Mouse (Mus musculus) thymus, adult 2 months (tissue): ENCODE data around the gene Pdzd7. TPM values are rescaled to one million over a fixed set of nuclear protein-coding genes. Genes with fewer than 3 reads are reported as not detected.

Experiments
- DNase-seq: peaks from one replicate; pipeline ENCODE4 v3.0.0; 2021
- H3K27ac ChIP-seq: fragments of 200-500 bp; 2 replicates; pipeline ENCODE4 v1.5.1; 2012; ENCODE audit warnings: low read length, control low read depth; ENCODE audit not compliant: control insufficient read depth, insufficient read depth
- H3K27me3 ChIP-seq: fragments of 200-500 bp; 2 replicates; pipeline ENCODE4 v1.6.1; 2012; ENCODE audit warnings: mild to moderate bottlenecking, low read length, moderate library complexity, mixed read lengths; ENCODE audit not compliant: control insufficient read depth, insufficient read depth
- H3K36me3 ChIP-seq: fragments of 200-500 bp; 2 replicates; pipeline ENCODE4 v1.6.1; 2012; ENCODE audit warnings: mild to moderate bottlenecking, low read length, moderate library complexity; ENCODE audit not compliant: control insufficient read depth, insufficient read depth
- H3K4me1 ChIP-seq: fragments of 200-500 bp; replicated peaks from 2 replicates; pipeline ENCODE4 v1.6.1; 2012; ENCODE audit warnings: low read length; ENCODE audit not compliant: control insufficient read depth, insufficient read depth
- H3K4me3 ChIP-seq: fragments of 200-500 bp; 2 replicates; pipeline ENCODE4 v1.5.1; 2012; ENCODE audit warnings: mild to moderate bottlenecking, low read length, control low read depth, moderate library complexity; ENCODE audit not compliant: control insufficient read depth, insufficient read depth
- CTCF ChIP-seq: fragments of 200-500 bp; IDR thresholded peaks from 2 replicates; pipeline ENCODE4 v1.5.1; 2012; ENCODE audit warnings: mild to moderate bottlenecking, control low read depth, low read length, moderate library complexity, borderline replicate concordance; ENCODE audit not compliant: control insufficient read depth, poor library complexity, insufficient read depth; ENCODE audit errors: extremely low read depth
- POLR2A ChIP-seq: fragments of 200-500 bp; IDR thresholded peaks from 2 replicates; pipeline ENCODE4 v1.6.1; 2012; ENCODE audit warnings: mild to moderate bottlenecking, low read length, control low read depth, moderate library complexity; ENCODE audit not compliant: control insufficient read depth, poor library complexity, insufficient read depth; ENCODE audit errors: extremely low read depth
- WGBS: fragments of 180-500 bp; shearing (Covaris S2); methylation state at CpG from one replicate; pipeline ENCODE4 v1.1.7; 2018; 5-methylcytosine and 5-hydroxymethylcytosine counted together
- polyA plus RNA-seq: library from polyadenylated mRNA; depleted of rRNA; stranded (reverse); fragments of >200 nt; gene quantifications from 2 replicates; pipeline ENCODE4 v1.2.3, GENCODE M21; 2012

Pdzd7 gene
- polyA plus RNA-seq, 1 experiment = 0.47 TPM

DNA sequence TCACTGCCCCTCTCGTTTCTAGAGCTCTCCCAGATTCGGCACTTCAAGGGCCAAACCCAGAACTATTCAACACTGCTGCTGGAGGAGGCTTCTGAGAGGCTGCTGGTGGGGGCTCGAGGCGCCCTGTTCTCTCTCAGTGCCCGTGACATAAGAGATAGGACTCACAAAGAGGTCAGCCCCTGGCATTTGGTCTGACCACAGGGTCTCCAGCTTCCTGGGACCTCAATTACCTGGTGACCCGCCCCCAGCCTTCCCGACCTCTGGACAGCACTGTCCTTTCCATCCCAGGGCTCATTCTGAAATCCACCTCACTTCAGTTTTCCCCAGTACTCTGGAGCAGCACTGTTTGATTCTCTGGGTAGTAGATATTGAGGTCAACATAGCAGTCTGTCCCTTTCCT, 52.8 kb downstream of the Pdzd7 start:
- no peak for DNase-seq
- peak overlapping the region; percentile 43 for H3K4me3 ChIP-seq
- TF ChIP-seq CTCF (no peak), POLR2A (no peak)
- H3K27me3 ChIP-seq = peaks cover 2% of the 10 kb centered on the region; the same call in 1 of the 2 replicates
- H3K4me1 ChIP-seq = peaks cover 20% of the 10 kb centered on the region
- WGBS = 55% methylated on average over 7 of the region's 7 CpGs
- H3K36me3 ChIP-seq = no peaks in the 10 kb centered on the region
- peak overlapping the region; percentile 2; the same call in 1 of the 2 replicates for H3K27ac ChIP-seq

DNA sequence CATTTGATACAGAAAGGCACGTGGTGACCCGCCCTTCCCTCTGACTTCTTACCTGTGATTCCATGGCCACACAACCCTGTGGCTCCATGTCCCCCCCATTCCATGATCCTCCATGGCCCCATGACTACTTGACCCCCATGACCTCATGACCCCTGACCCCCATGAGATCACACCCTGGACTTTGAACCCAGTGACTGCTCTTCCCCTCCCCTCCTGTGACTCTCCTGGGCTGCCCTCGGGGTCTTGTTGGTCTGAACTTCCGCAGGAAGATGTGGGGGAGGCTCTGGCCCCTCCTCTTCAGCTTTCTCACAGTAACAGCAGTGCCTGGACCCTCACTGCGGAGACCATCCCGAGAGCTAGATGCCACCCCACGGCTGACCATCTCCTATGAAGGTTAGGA, 53.3 kb downstream of the Pdzd7 start:
- DNase-seq = no peak
- Histone ChIP-seq H3K4me3 (peak overlapping the region; percentile 43), H3K4me1 (peaks cover 20% of the 10 kb centered on the region), H3K36me3 (no peaks in the 10 kb centered on the region), H3K27me3 (peaks cover 2% of the 10 kb centered on the region; the same call in 1 of the 2 replicates), H3K27ac (no peak overlapping the region)
- TF ChIP-seq POLR2A (no peak), CTCF (no peak)
- WGBS = 33% methylated on average over 7 of the region's 7 CpGs

DNA sequence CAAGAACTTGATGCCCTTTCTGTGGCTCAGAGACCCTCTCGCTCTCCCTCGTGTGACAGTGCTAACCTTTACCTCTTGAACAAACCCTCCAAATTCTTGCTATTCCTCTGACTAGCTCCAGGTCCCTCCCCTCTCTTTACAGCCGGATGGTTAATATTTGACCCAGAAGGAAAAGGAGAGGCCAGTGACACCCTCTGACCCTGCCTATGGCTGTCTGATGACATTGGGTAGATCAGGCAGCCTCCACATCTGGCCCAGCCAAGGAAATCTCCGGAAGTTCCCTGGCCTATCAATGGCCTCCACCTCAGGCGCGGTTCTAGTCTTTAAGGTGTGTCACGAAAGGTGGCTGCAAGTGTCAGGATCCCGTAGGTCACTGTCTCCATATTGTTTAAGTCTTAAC, 54.5 kb downstream of the Pdzd7 start:
- TF ChIP-seq CTCF = no peak
- no peak for TF ChIP-seq POLR2A
- 93% methylated on average over 8 of the region's 8 CpGs for WGBS
- H3K27ac ChIP-seq = no peak overlapping the region
- DNase-seq = no peak
- H3K4me1 ChIP-seq = peaks cover 20% of the 10 kb centered on the region
- peaks cover 2% of the 10 kb centered on the region; the same call in 1 of the 2 replicates for H3K27me3 ChIP-seq
- H3K36me3 ChIP-seq = no peaks in the 10 kb centered on the region
- H3K4me3 ChIP-seq = no peak overlapping the region

DNA sequence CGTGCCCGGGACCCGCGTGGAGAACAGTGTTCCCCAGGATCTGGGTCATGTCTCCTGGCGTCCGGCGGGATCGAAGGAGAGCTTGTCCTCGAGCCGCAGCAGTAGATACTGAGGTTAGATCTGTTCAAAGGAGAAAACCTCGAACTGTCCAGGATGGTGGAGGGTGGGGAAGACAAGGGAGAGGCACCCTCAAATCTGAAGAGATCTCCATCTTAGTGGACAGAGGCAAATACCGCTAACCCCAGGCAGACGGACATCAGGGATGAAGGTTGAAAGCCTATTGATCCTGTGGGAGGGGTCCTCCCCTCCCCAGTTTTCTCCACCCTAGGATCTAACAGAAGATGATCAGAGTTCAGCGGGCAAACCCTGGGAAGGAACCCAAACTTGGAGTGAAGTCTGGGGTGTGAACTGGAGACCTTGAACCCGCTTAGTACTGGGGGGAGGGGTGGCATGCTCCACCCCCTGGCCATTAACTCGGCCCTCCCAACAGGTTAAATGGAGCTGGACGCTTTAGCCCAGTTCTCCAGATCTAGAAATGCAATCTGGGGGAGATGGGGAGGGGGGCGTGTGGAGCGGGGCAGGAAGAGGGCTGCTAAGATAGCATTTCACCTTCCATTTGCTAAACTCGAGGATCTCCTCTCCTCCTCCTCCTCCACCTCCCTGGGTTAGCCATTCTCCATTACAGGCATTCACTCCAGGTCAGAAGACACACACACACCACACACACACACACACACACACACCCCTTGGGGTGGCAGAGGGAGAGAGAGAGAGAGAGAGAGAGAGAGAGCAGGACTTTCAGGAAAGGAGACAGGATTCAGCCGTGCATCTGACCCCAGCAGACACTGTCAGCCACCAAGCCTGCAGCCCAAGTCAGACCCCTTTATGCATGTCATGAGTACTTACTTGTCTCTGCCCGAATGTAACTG, 55.7 kb downstream of the Pdzd7 start:
- no peaks in the 10 kb centered on the region for H3K36me3 ChIP-seq
- H3K4me1 ChIP-seq = peaks cover 20% of the 10 kb centered on the region
- no peak for DNase-seq
- H3K27me3 ChIP-seq = peaks cover 2% of the 10 kb centered on the region; the same call in 1 of the 2 replicates
- H3K4me3 ChIP-seq = peak overlapping the region; percentile 43
- no peak for TF ChIP-seq POLR2A
- no peak for TF ChIP-seq CTCF
- no peak overlapping the region for H3K27ac ChIP-seq
- WGBS = 41% methylated on average over 22 of the region's 22 CpGs

DNA sequence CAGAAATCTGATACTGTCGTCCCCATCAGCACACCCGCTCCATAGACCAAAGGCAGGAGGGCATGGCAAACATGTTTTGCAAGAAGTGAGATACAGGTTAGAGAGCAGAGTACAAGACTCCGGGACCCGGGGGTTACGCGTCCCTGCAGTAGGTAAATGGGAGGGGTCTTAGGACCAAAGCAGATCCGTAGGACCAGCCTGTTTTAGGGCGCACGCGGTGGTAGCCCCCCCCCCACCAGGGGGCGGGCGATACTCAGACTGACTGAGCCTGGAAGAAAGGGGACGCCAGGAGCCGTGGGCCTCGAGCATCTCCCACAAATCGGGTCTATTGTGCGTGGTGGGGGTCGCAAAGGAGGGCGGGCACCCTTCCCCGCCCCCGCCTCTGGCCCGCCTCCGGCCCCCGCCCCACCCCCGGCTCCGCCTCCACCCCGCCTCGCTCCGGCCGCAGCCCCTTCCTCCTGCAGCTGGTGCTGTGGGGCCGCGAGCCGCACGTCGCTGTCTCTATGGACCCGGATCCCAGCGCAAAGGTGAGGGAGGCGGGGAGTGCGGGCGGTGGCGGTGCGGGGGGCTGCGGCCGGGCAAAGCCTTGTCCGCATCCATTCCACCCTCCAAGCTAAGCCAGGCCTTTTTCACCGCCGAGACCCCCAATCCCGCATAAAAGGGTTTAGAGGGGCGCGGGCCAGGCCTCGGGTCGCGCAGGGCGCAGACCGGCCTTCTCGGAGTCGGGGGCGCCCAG, 56.5 kb downstream of the Pdzd7 start, which contains the start of gene Sema4g:
Gene Sema4g (plus strand): TSS at position 271 of the 736 bp plus-strand sequence.
- peak; percentile 47; the same call in 1 of the 2 replicates for TF ChIP-seq CTCF
- TF ChIP-seq POLR2A = no peak
- peak within 1 kb of the TSS; percentile 43 for H3K4me3 ChIP-seq
- H3K27me3 ChIP-seq = peaks cover 2% of the 10 kb centered on the region; the same call in 1 of the 2 replicates
- peak; percentile 46 for DNase-seq
- peaks cover 20% of the 10 kb centered on the region for H3K4me1 ChIP-seq
- no peaks in the 10 kb centered on the region for H3K36me3 ChIP-seq
- H3K27ac ChIP-seq = no peak within 1 kb of the TSS
- WGBS = 2% methylated on average over 58 of the region's 58 CpGs

DNA sequence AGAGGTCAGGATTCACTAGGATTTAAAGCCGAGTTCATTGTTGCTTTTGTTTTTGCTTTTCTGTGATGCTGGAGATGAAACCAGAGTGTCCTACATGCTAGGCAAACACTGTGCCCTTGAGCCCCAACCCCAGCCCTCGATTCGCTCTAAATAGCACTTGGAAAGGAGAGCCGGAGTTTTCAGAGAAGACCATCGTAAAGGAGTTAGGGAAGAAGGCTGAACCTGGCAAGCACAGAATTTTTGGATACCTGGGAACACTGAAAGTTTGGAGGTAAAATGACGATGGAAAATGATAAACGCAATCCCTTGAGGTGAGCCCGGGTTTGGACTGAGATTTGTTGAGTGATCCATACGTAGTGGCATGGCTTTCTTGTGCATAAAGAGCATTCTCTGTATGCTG, 57.2 kb downstream of the Pdzd7 start:
- WGBS = 69% methylated on average over 9 of the region's 9 CpGs
- Histone ChIP-seq H3K27me3 (peaks cover 2% of the 10 kb centered on the region; the same call in 1 of the 2 replicates), H3K4me1 (peaks cover 20% of the 10 kb centered on the region), H3K4me3 (no peak overlapping the region), H3K36me3 (peaks cover 1% of the 10 kb centered on the region; the same call in 1 of the 2 replicates), H3K27ac (no peak overlapping the region)
- TF ChIP-seq CTCF = no peak
- no peak for TF ChIP-seq POLR2A
- DNase-seq = no peak
